Mouse (Mus musculus): ENCODE measurements around the gene Nek2. TPM values are rescaled to one million over a fixed set of nuclear protein-coding genes. Genes with fewer than 3 reads are reported as not detected.

Gene Nek2
- polyA plus RNA-seq, 1 experiment from 2014 or later, result 25.4 TPM

Other genes with a start within 250 kb of the Nek2 start
- 44.0 and 47.7 TPM in 2 replicates for gene Dtl, start 245.9 kb upstream of the Nek2 start, polyA plus RNA-seq (2015; fragmentation: Nextera tagmentation; extraction: Ambion mirVana)
- gene Ints7, start 245.8 kb upstream of the Nek2 start, polyA plus RNA-seq (2015; fragmentation: Nextera tagmentation; extraction: Ambion mirVana), result 41.3 and 44.6 TPM in 2 replicates
- 20.9 and 23.0 TPM in 2 replicates for gene Lpgat1, start 103.6 kb upstream of the Nek2 start, polyA plus RNA-seq (2015; fragmentation: Nextera tagmentation; extraction: Ambion mirVana)
- 3.4 and 4.0 TPM in 2 replicates for gene Slc30a1, start 85.3 kb downstream of the Nek2 start, polyA plus RNA-seq (2015; fragmentation: Nextera tagmentation; extraction: Ambion mirVana)
- gene Rd3, start 155.9 kb downstream of the Nek2 start, polyA plus RNA-seq (2015; fragmentation: Nextera tagmentation; extraction: Ambion mirVana), result 0.37 and 0.89 TPM in 2 replicates